Mouse (Mus musculus): ENCODE measurements around the gene Ccdc163.
A peak's percentile ranks its signal among the peaks of the same experiment; 100 is the strongest.

Gene Ccdc163

GRCm38 (mm10) chr4:116707666-116708065 lies 643 bp upstream of the Ccdc163 start:
- DNase-seq = peak; percentile 39

- DNase-seq = no peak
These were observed 582 bp downstream of the Ccdc163 start for GRCm38 (mm10) chr4:116708791-116709390.

GRCm38 (mm10) chr4:116710154-116710553 lies 1.8 kb downstream of the Ccdc163 start:
- no peak for DNase-seq

DNA sequence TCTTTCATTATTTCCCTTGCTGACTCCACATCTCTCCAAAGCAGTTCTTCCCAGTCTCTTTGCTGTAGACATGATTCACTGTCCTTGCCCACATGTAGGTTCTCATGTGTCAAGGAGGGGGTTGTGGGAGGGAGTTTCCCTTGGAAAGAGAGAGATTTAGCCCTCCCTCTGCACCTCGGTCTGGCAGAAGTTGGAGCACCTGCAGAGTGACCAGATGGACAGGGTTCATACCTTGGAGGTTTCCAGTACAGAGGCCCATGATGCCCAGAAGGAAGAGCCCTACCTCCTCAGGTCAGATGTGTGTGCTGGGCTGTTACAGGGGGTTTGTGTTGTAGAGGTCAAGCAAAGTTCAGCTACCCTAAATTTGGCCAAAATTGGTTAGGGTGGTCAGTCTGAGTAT lies 4.2 kb downstream of the Ccdc163 start:
- DNase-seq = no peak

- DNase-seq = peak; percentile 68
These were observed 11.1 kb downstream of the Ccdc163 start for GRCm38 (mm10) chr4:116719396-116719795.

GRCm38 (mm10) chr4:116720343-116721097 lies 12.2 kb downstream of the Ccdc163 start, which contains the start of gene Tesk2:
Gene Tesk2, plus strand, starts transcription at chr4:116720948.
- DNase-seq = peak; percentile 88

- no peak for DNase-seq
These were observed 12.9 kb downstream of the Ccdc163 start for GRCm38 (mm10) chr4:116721098-116721628.

DNA sequence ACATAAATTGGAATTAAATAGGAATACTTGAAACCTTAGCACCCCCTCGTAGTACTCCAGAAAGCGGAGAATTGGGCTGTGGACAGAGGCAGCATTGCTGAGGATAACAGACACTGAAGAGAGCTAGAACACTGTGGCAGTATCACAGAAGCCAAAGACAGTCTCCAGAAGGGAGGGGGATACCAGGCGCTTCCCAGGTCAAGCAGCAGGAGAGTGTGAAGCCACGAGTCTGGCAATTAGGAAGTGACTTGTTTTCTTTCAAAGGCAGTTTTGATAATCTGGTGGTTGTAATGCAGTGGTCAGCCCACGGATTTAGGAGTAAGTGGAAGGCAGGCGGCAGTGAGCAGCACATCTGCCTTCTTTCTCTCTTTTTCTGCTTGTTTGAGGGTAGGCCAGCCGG lies 13.9 kb downstream of the Ccdc163 start:
- DNase-seq = no peak

- no peak for DNase-seq
These were observed 17.1 kb downstream of the Ccdc163 start for GRCm38 (mm10) chr4:116725444-116725843.

DNA sequence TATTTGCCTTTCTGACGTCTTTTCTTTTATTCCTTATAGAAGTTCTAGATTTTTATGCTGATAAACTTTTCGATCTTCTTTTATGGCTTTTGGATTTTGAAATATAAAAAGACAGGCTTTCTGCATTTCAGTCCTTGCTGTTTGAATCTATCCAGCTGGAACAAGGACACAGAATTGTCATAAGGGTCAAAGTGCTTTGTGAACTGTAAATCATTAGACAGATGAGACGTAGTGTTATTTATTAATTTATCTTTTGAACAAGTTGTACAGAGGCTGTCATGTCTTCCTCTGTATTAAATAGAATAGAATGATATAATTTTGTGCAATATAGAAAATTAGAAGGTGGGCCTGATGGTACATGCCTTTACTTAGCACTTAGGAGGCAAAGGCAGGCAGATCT lies 19.1 kb downstream of the Ccdc163 start:
- no peak for DNase-seq

DNA sequence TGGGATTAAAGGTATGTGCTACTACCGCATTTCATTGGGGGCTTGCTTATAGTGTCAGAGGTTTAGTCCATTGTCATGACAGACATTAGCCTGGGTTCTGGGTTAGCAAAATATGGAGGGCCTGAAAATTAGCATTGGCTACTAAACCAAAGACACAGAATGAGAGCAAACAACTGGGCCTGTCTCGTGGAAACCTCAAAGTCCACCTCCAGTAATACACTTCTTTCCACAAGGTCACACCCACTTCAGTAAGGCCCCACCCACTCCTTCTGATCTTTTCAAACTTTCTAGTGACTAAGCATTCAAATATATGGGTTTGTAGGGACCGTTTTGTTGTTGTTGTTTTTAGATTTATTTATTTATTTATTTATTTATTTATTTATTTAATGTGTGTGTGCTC lies 21.2 kb downstream of the Ccdc163 start:
- no peak for DNase-seq

- DNase-seq = no peak
These were observed 22.8 kb downstream of the Ccdc163 start for GRCm38 (mm10) chr4:116731077-116731476.

- no peak for DNase-seq
These were observed 24.0 kb downstream of the Ccdc163 start for GRCm38 (mm10) chr4:116732355-116732754.

DNA sequence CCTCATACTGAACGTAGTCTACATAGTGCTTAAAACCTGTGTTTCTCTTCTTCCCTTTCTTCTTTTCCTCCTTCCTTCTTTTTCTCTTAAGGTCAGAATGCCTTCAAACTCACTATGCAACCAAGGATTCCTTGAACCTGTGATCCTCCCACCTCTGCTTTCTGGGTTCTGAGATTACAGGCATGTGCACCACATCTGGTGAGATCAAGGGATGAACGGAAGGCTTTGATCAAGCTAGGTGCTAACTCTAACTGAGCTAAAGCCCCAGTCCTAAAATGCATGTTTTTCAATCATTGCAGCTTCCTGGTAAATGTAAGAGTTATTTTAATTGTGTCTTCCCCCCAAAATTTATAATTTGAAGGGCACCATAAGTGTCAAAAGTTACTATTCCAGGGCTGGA lies 26.7 kb downstream of the Ccdc163 start:
- no peak for DNase-seq

DNA sequence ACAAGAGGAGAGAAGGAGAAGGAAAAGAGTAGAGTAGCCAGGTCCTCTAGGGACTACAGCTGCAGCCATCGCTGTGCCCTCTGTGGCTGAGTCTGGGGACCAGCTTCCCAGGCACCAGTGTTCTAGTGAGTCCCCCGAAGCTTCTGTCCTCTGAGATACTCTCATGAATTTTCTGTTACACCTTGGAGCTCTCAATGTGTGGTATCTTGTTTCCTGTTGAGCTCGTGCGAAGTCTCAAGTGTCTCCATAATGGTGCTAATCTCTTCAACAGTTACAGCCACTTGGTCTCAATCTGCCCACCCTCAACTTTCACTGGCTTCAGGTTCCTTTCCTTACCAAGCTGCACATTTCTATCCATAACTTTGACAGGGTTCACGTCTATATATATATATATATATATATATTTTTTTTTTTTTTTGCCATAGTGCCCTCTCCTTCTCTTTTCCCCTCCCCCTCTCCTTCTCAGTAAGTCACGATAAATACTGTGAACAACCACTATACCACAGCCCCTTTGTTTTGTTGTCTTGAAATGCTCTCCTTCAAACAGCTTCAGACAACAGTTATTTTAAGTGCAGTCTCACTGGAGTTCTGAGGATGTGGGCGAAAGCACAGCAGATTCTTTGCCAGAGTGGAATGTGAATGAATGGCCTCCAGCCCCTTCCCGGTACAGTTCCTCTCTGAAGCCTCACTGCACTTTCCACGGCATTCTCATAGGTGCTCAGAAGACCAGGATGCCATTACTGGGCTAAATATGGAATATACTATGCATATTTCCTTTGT lies 30.9 kb downstream of the Ccdc163 start:
- DNase-seq = no peak

- no peak for DNase-seq
These were observed 41.4 kb downstream of the Ccdc163 start for GRCm38 (mm10) chr4:116749750-116750149.

- DNase-seq = no peak
These were observed 53.6 kb downstream of the Ccdc163 start for GRCm38 (mm10) chr4:116761914-116762313.

GRCm38 (mm10) chr4:116764001-116764400 lies 55.7 kb downstream of the Ccdc163 start:
- DNase-seq = no peak

DNA sequence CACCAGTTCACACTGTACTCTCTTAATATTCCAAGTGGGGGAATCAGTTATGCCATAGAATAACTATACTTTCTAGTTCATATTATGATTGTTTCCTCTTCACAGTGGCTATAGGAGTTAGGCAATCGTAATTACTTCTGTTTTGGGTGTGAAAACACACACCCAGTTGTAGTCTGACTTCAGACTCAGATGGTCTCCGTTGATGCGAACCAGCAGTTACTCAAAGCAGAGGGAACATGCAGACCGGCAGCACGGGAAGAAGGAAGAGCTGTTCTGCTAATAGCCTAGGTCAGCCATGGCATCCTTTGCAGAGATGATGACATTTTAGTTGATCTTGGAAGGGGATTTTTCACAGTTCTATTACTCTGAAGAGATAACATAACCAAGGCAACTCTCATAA lies 60.2 kb downstream of the Ccdc163 start:
- no peak for DNase-seq

GRCm38 (mm10) chr4:116769060-116769459 lies 60.8 kb downstream of the Ccdc163 start:
- no peak for DNase-seq

DNA sequence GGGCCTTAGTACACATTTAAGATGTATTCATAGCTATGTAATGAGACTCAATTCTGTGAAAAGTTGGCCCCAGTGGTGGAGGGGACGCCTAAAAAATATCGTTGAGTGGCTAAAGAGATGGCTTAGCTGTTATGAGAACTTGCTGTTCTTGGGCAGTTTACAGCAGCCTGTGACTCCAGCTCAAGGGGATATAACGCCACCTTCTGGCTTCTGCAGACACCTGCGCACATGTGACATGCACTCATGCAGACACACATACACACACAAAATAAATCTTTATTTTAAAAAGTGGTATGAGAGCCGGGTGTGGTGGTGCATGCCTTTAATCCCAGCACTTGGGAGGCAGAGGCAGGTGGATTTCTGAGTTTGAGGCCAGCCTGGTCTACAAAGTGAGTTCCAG lies 68.1 kb downstream of the Ccdc163 start:
- DNase-seq = no peak

DNA sequence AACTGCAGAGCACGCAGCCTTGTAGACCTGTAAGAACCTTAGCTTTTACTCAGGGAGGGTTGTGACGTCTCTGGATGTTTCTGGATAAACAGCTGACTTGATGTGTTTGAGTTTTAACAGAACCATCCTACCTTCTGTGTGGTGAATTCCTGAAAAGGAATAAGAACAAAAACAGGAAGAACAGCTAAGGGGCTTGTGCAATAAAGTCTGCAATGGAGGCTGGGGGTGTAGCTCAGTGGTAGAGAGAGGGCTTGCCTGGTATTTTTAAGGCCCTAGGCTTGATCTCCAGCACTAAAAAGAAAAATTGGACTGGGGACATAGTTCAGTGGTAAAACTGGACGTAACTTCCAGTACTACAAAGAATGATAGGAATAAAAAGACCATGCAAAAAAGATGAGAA lies 68.8 kb downstream of the Ccdc163 start:
- no peak for DNase-seq

DNA sequence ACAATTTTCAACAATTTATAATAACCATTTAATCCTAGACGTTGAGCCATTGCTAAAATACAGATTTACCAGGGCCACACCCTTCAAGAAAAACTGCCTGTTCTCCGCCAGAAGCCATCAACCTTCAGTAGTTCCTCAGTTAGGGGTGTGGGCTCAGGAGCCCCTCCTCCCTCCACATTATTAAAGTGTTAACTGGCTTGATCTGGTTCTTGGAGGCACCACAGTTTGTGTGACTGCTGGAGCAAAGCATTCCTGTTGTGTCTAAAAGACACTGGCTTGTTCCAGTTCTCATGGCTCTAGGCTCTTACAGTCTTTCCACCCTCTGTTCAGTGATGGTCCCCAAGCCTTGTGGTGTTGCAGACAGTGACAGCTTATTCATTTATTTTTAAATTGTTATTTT lies 72.2 kb downstream of the Ccdc163 start:
- no peak for DNase-seq

GRCm38 (mm10) chr4:116781366-116781765 lies 73.1 kb downstream of the Ccdc163 start:
- DNase-seq = no peak
